Mouse (Mus musculus): ENCODE data around the gene Mpv17l2. TPM values are rescaled to one million over a fixed set of nuclear protein-coding genes. Genes with fewer than 3 reads are reported as not detected.

Mpv17l2 gene
- polyA plus RNA-seq (2016; fragmentation: Nextera tagmentation; extraction: Ambion mirVana) = 38.2 and 38.3 TPM in 2 replicates

DNA sequence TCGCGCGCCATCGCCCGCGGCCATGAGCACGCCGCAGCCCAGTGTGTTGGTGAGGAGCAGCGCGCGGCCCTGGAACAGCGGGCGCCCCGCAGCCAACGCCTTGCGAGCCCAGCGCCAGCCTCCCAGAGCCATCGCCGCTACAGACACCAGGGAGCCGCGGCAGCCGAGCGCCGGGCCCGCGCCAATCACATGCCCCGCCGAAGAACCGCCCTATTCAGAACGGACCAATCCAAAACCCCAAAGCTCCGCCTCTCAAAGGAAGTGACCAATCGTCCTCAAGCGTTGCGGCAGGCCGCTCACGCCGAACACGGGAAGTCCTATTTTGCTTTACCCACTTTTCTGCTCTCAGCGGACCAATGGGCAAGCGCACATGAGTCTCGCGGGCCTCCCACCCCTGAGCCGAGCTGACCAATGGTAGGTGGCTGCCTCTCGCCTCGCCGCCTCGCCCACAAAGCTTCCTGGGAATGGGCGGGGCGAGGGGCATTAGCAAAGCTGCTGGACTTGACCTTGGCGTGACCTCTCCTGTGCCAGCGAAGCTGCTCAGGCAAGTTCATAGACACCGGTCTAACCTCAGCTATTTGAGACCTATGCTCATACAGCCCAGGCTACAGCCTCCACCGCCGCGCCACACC, at the start of gene Mpv17l2:
Gene Mpv17l2 (minus strand): TSS at position 172 of the 632 bp plus-strand sequence.
- peak within 1 kb of the TSS; percentile 63 for H3K4me3 ChIP-seq
- peak within 1 kb of the TSS; percentile 82 for H3K27ac ChIP-seq
- H3K4me2 ChIP-seq (replicated peaks) = peak within 1 kb of the TSS; percentile 96
- WGBS = under 1% methylated on average over 54 of the region's 55 CpGs
- peak within 1 kb of the TSS; percentile 77 for H3K9ac ChIP-seq
- H3K36me3 ChIP-seq = peaks cover 27% of the 10 kb centered on the region
- no peaks in the 10 kb centered on the region for H3K9me3 ChIP-seq (replicated peaks)
- peaks cover 45% of the 10 kb centered on the region for H3K4me1 ChIP-seq
- ATAC-seq (ENCODE audit: low FRiP score) = peak; percentile 96
- H3K27me3 ChIP-seq = 0 out of 2 replicates have a peak, but pooled peaks cover 8% of the 10 kb centered on the region

DNA sequence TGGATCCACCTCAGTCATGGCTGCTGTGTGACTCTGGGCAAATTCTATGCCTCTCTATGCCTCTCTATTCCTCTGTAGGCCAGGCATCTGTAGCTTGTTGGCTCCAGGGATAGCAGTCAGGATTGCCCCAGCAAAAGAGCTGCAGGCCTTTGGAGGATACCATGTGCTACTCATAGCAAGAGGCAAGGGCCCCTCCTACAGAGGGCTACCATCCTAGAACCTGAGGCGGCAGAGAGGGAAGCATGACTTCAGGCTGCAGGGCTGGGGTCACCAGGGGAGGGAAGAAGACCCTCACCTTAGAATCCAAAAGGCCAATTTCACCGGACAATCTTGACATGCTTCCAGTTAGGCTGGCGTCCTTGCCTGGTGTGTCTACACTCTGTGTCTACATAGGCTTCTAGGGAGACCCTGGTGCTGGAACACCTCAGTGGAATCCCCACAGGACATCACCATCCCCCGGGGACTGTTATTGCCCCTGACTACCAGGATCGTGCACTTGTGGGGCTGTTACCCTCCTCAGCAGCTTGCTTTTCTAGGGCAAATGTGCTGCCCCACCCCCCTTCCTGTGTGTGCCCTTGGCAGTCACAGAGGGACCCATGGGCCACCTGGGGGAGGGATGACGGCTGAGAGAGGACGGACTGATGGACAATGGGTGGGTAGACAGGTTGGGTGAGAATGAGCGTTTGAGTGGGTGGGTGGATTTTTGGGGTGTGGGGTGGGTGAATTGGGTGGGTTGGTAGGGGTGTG, 48.4 kb upstream of the Mpv17l2 start:
- H3K27ac ChIP-seq = no peak overlapping the region
- 75% methylated on average over 8 of the region's 8 CpGs for WGBS

DNA sequence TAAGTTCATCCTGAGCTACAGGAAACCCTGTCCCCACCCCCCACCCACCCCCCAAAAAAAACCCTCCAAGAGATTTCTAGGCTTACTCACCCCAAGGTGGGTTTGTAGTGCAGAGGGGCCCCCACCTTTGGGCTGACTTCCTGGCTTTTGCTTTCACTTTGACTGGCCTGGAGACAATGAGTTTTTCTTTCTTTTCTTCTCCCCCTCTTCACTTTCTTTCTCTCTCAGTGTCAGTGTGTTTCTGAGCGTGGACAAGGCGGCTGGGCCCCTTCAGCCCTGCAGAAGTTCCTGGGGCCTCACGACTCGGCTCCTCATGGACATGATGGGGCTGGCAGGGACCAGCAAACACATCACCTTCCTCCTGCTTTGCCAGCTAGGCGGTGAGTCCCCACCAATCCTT, 47.5 kb upstream of the Mpv17l2 start, which contains the start of gene Il12rb1:
Gene Il12rb1 (plus strand): TSS at position 211 of the 400 bp plus-strand sequence.
- H3K9me3 ChIP-seq (replicated peaks) = no peaks in the 10 kb centered on the region
- WGBS = 54% methylated on average over 5 of the region's 5 CpGs
- no peak within 1 kb of the TSS for H3K4me2 ChIP-seq (replicated peaks)
- H3K27me3 ChIP-seq = peaks cover 42% of the 10 kb centered on the region
- no peak for ATAC-seq (ENCODE audit: low FRiP score)
- no peak within 1 kb of the TSS for H3K27ac ChIP-seq
- peaks cover 16% of the 10 kb centered on the region for H3K4me1 ChIP-seq
- no peaks in the 10 kb centered on the region for H3K36me3 ChIP-seq
- no peak within 1 kb of the TSS for H3K4me3 ChIP-seq
- H3K9ac ChIP-seq = no peak within 1 kb of the TSS

More for the DNA sequence above, 48.4 kb upstream of the Mpv17l2 start:
- peaks cover 36% of the 10 kb centered on the region for H3K27me3 ChIP-seq
- no peaks in the 10 kb centered on the region for H3K9me3 ChIP-seq (replicated peaks)
- H3K4me3 ChIP-seq = no peak overlapping the region
- no peak overlapping the region for H3K4me2 ChIP-seq (replicated peaks)
- peaks cover 9% of the 10 kb centered on the region; the same call in 1 of the 2 replicates for H3K4me1 ChIP-seq
- H3K36me3 ChIP-seq = no peaks in the 10 kb centered on the region
- no peak for ATAC-seq (ENCODE audit: low FRiP score)
- H3K9ac ChIP-seq = no peak overlapping the region

DNA sequence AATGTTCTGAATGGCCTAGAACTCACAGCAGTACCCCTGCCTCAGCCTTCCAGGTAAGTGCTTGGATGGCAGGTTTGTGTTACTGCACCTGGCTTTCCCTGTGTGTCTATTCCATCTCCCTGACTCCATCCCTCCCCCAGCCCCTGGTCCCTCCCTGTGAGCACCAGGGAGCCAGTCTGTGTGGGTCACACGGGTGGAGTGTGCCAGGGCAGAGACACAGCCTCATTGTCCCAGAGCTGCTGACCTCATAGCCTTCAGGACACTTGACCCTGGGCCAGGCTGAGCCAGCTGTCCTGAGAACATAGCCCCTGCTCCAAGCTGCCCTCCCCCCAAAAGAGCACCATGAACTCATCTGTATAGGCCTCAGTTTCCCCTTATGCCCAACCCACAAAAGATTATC, 46.6 kb upstream of the Mpv17l2 start:
- peaks cover 16% of the 10 kb centered on the region for H3K4me1 ChIP-seq
- no peaks in the 10 kb centered on the region for H3K9me3 ChIP-seq (replicated peaks)
- H3K9ac ChIP-seq = no peak overlapping the region
- H3K4me3 ChIP-seq = no peak overlapping the region
- peaks cover 52% of the 10 kb centered on the region for H3K27me3 ChIP-seq
- no peak overlapping the region for H3K27ac ChIP-seq
- no peak overlapping the region for H3K4me2 ChIP-seq (replicated peaks)
- H3K36me3 ChIP-seq = no peaks in the 10 kb centered on the region
- 53% methylated on average over 1 of the region's 1 CpGs for WGBS
- no peak for ATAC-seq (ENCODE audit: low FRiP score)

DNA sequence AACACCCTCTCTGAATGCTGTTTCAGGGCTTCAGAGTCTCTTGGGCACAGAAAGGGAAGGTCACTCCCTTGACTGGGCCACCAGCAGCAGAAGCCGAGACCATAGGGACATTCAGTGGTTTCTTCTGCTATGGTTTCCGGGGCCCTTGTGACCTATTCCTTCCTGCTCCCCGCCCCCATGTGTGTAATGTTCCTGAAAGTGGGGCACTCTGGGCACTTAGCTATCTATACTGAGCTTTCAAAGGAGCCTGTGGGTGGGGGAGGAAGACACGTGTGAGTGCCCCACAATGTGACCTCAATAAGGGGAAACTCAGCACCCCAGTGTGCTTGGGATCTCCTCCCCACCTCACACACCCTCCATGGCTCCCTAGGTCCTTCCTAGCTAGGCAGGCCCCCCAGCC, 45.8 kb upstream of the Mpv17l2 start:
- H3K9me3 ChIP-seq (replicated peaks) = no peaks in the 10 kb centered on the region
- peaks cover 59% of the 10 kb centered on the region for H3K27me3 ChIP-seq
- peaks cover 16% of the 10 kb centered on the region for H3K4me1 ChIP-seq
- H3K27ac ChIP-seq = no peak overlapping the region
- no peak overlapping the region for H3K4me3 ChIP-seq
- no peak overlapping the region for H3K4me2 ChIP-seq (replicated peaks)
- no peaks in the 10 kb centered on the region for H3K36me3 ChIP-seq
- H3K9ac ChIP-seq = no peak overlapping the region
- 77% methylated on average over 4 of the region's 4 CpGs for WGBS
- no peak for ATAC-seq (ENCODE audit: low FRiP score)

DNA sequence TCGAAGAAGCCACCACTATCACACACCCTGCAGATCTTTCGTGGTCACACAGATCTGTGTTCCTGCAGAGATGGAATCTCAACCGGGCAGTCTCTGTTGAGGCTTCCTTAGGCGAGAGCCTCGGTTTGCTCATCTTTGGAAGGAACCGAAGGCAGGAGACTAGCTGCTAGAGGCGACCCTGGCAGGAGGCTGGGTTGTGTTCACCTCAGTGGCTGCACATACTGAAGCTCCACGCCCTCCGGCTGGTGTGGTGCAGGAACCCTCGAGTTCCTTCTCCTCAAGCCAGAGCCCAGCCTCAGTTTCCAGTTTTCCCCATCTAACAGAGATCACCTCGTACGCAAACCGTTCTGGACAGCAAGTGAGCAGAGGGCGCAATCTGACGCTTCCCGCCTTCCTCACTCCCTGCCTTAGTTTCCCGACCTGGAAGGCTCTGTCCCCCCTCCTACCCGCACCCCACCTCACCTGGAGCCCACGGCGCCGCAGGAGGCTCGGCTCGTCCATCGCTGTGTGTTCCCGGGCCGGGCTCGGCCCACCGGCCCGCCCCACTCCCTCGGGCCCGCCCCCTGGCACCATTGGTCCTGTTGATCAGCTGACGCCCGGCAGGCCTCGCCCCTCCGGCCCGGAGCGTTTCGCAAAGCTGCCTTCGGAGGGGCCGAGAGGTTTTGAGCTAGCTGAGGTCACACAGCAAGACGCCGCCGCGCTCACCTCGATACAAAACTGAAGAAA, 43.9 kb upstream of the Mpv17l2 start, which contains the start of gene Mast3:
Gene Mast3 (minus strand): TSS at position 574 of the 726 bp plus-strand sequence.
- H3K9me3 ChIP-seq (replicated peaks) = no peaks in the 10 kb centered on the region

DNA sequence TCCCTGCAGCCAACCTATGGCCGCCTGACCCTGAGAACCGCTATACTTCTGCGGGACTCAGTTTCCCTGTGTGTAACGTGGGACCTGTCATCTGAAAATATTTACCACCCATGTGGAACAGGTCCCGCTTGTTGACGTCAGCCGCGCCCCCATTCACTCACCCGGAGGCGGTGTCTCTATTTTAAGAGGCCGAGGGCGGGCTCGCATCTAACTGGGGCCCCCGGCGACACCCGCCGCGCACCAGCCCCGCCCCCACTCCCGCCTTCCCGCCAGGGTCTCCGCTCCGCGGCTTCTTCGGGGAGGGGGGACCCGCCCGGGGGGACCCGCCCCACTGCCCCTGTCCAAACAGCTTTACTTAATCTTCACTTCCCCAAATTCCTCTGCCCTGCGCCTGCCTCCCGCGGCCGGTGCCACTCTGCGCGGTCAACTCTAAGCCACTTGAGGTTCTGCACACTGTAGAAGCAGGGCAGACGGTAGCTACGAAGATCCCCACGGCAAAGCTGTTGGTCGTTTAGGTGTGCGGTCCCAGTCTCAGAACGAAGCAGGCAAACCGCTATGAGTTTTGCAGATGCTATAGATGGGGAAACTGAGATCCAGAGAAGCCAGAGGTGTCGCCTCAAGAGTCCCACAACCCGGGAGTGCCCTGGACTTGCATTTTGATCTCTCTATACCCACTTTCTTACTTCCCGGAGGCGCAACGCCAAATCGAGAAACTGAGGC, 43.2 kb upstream of the Mpv17l2 start:
- H3K27me3 ChIP-seq = peaks cover 74% of the 10 kb centered on the region
- H3K4me3 ChIP-seq = peak overlapping the region; percentile 42
- no peak for ATAC-seq (ENCODE audit: low FRiP score)
- H3K9me3 ChIP-seq (replicated peaks) = no peaks in the 10 kb centered on the region
- H3K4me2 ChIP-seq (replicated peaks) = peak overlapping the region; percentile 72
- WGBS = 2% methylated on average over 47 of the region's 47 CpGs
- no peak overlapping the region for H3K27ac ChIP-seq
- peak overlapping the region; percentile 44; the same call in 1 of the 2 replicates for H3K9ac ChIP-seq
- no peaks in the 10 kb centered on the region for H3K36me3 ChIP-seq
- peaks cover 22% of the 10 kb centered on the region for H3K4me1 ChIP-seq

More for the DNA sequence above, 43.9 kb upstream of the Mpv17l2 start, which contains the start of gene Mast3:
- Histone ChIP-seq H3K27me3 (peaks cover 67% of the 10 kb centered on the region), H3K27ac (no peak within 1 kb of the TSS), H3K36me3 (no peaks in the 10 kb centered on the region), H3K4me1 (peaks cover 22% of the 10 kb centered on the region), H3K4me2 (replicated peaks) (peak within 1 kb of the TSS; percentile 72), H3K4me3 (peak within 1 kb of the TSS; percentile 42), H3K9ac (peak within 1 kb of the TSS; percentile 44; the same call in 1 of the 2 replicates)
- WGBS = 2% methylated on average over 45 of the region's 45 CpGs
- ATAC-seq (ENCODE audit: low FRiP score) = peak; percentile 88

DNA sequence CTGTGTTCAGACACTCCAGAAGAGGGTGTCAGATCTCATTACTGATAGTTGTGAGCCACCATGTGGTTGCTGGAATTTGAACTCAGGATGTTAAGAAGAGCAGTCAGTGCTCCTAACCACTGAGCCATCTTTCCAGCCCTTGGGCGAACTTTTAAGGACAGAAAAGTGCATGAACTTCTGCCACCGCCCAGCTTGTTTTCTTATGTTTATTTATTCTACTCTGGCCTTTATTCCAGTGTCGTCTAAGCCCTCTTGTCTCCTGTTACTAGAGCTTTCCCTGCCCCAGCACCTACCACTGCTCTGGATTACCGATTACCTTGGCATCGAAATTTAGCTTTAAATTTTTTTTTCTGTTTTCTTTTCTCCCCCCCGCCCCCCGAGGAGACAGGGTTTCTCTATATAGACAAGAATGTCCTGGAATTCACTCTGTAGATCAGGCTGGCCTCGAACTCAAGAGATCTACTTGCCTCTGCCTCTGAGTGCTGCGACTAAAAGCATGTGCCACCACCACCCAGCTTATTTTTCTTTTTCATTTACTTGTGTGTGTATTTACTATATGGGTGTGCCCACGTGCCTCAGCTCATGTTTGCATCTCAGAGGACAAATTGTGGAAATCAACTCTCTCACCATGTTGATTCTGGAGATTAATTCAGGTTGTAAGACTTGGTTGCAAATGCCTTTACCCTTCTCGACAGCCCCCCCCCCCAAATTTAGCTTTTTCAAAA, 42.2 kb upstream of the Mpv17l2 start:
- Histone ChIP-seq H3K27ac (no peak overlapping the region), H3K9ac (no peak overlapping the region), H3K4me2 (replicated peaks) (no peak overlapping the region), H3K27me3 (peaks cover 82% of the 10 kb centered on the region), H3K4me3 (no peak overlapping the region), H3K4me1 (peaks cover 26% of the 10 kb centered on the region), H3K36me3 (no peaks in the 10 kb centered on the region), H3K9me3 (replicated peaks) (no peaks in the 10 kb centered on the region)
- 69% methylated on average over 11 of the region's 11 CpGs for WGBS
- ATAC-seq (ENCODE audit: low FRiP score) = no peak

DNA sequence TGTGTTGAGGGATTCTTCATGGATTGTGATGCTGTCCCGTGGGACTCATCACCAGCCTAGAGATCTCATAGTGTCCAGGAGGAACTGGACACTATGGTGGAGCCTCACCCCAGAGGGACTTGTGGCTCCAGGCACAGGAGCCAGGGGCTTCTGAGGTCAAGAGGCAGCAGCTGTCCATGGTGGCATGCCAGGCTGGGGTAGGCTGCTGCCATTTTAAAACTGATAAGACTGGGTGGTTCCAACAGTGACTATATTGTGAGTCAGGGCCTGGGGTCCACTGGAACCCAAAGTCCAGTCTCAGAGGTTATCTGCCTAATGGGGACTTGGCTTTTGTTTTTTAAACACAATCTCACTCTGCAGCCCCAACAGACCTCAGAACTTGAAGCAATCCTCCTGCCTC, 41.1 kb upstream of the Mpv17l2 start:
- 88% methylated on average over 1 of the region's 1 CpGs for WGBS
- Histone ChIP-seq H3K27ac (no peak overlapping the region), H3K9me3 (replicated peaks) (no peaks in the 10 kb centered on the region), H3K4me2 (replicated peaks) (no peak overlapping the region), H3K36me3 (no peaks in the 10 kb centered on the region), H3K27me3 (peaks cover 79% of the 10 kb centered on the region), H3K4me3 (no peak overlapping the region), H3K4me1 (peaks cover 31% of the 10 kb centered on the region), H3K9ac (no peak overlapping the region)
- ATAC-seq (ENCODE audit: low FRiP score) = no peak

DNA sequence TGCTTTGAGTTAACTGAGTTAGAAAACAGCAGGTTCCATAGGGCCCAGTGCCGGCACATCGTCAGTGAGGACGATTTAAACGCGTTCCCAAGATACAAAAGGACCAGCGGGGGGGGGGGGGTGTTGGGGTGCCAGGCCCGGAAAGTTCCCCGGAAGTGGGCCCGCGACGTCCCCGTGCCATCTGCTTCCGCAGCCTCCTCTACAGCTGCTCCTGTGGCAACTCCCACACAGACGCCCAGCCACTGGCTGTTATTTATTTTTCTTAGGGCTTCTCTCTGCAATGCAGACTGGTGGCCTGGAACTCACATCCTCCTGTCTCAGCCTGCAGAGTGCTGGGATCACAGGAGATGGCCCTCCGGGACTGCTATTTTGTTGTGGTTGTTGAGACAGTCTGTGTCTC, 40.4 kb upstream of the Mpv17l2 start:
- 24% methylated on average over 15 of the region's 15 CpGs for WGBS
- Histone ChIP-seq H3K36me3 (no peaks in the 10 kb centered on the region), H3K4me1 (peaks cover 36% of the 10 kb centered on the region), H3K4me3 (no peak overlapping the region), H3K27me3 (peaks cover 78% of the 10 kb centered on the region), H3K27ac (no peak overlapping the region), H3K9ac (no peak overlapping the region), H3K9me3 (replicated peaks) (no peaks in the 10 kb centered on the region), H3K4me2 (replicated peaks) (no peak overlapping the region)
- ATAC-seq (ENCODE audit: low FRiP score) = no peak

DNA sequence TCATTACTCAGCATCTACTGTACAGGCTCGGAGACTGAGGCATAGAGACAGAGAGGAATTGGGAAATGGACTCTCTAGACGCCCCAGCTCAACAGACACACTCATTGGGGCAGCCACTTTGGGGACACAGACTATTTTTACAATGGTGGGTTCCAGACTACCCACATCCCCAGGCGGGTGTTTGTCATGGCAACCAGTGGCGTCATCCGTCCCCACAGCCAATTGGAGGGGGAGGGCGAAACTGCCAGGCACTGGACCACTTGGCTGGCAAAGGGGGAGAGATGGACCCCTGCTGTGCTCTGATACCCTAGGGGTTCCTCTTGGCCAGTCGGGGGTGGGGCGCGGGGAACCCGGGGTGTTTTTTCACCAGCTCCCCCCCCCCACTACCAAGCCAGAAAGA, 39.9 kb upstream of the Mpv17l2 start:
- H3K4me2 ChIP-seq (replicated peaks) = no peak overlapping the region
- H3K9ac ChIP-seq = no peak overlapping the region
- H3K4me3 ChIP-seq = no peak overlapping the region
- H3K4me1 ChIP-seq = peaks cover 37% of the 10 kb centered on the region
- WGBS = 52% methylated on average over 10 of the region's 10 CpGs
- peaks cover 77% of the 10 kb centered on the region for H3K27me3 ChIP-seq
- no peak overlapping the region for H3K27ac ChIP-seq
- no peaks in the 10 kb centered on the region for H3K9me3 ChIP-seq (replicated peaks)
- ATAC-seq (ENCODE audit: low FRiP score) = no peak
- no peaks in the 10 kb centered on the region for H3K36me3 ChIP-seq

Measured in hindbrain, embryonic 12.5 days (tissue).